Mouse (Mus musculus) heart, adult 8-10 months (tissue): ENCODE data around the gene Hdhd3. TPM values are rescaled to one million over a fixed set of nuclear protein-coding genes. Genes with fewer than 3 reads are reported as not detected.
A peak's percentile ranks its signal among the peaks of the same experiment; 100 is the strongest.

ENCODE experiments used
- DNase-seq: peaks from one replicate; pipeline ENCODE4 v3.0.0; 2022; ENCODE audit warnings: low spot score
- total RNA-seq, 4 experiments: library from RNA; stranded (reverse); gene quantifications; 2 replicates each; pipeline ENCODE4 v1.2.4; 2022

Gene Hdhd3
- 1 to 10 TPM; 4.7 to 6.9 (median 5.3) TPM for total RNA-seq

- no peak for DNase-seq
These were observed at the start of gene Hdhd3 for GRCm38 (mm10) chr4:62503374-62503970. TSS of gene Hdhd3 (minus strand) at chr4:62503467.

- DNase-seq: no peak
These were observed 48.7 kb upstream of the Hdhd3 start for GRCm38 (mm10) chr4:62551966-62552365.

- DNase-seq: no peak
These were observed 41.5 kb upstream of the Hdhd3 start for GRCm38 (mm10) chr4:62544801-62545200.

- no peak for DNase-seq
These were observed 40.5 kb upstream of the Hdhd3 start for GRCm38 (mm10) chr4:62543782-62544181.

- no peak for DNase-seq
These were observed 38.5 kb upstream of the Hdhd3 start for GRCm38 (mm10) chr4:62541802-62542201.

- DNase-seq: no peak
These were observed 30.5 kb upstream of the Hdhd3 start for GRCm38 (mm10) chr4:62533729-62534128.

- DNase-seq: no peak
These were observed 24.4 kb upstream of the Hdhd3 start for GRCm38 (mm10) chr4:62527655-62528054.

- DNase-seq: no peak
These were observed 23.0 kb upstream of the Hdhd3 start for GRCm38 (mm10) chr4:62526256-62526655.

- no peak for DNase-seq
These were observed 22.2 kb upstream of the Hdhd3 start for GRCm38 (mm10) chr4:62525489-62525811.

GRCm38 (mm10) chr4:62524651-62525488 is 21.6 kb upstream of the Hdhd3 start, which contains the start of the genes Pole3 and 4933430I17Rik:
TSS of gene Pole3 (minus strand) at chr4:62525068.
TSS of gene 4933430I17Rik (plus strand) at chr4:62525369.
- peak; percentile 96 for DNase-seq

- no peak for DNase-seq
These were observed 17.7 kb upstream of the Hdhd3 start for GRCm38 (mm10) chr4:62520892-62521400.

GRCm38 (mm10) chr4:62519849-62520233 is 16.6 kb upstream of the Hdhd3 start, which contains the start of gene Alad:
TSS of gene Alad (minus strand) at chr4:62519918.
- DNase-seq: peak; percentile 86

GRCm38 (mm10) chr4:62519122-62519848 is 16.0 kb upstream of the Hdhd3 start:
- no peak for DNase-seq

- no peak for DNase-seq
These were observed 15.3 kb upstream of the Hdhd3 start for GRCm38 (mm10) chr4:62518416-62519121.

- DNase-seq: no peak
These were observed 14.5 kb upstream of the Hdhd3 start for GRCm38 (mm10) chr4:62517538-62518415.

- no peak for DNase-seq
These were observed 13.8 kb upstream of the Hdhd3 start for GRCm38 (mm10) chr4:62517046-62517445.

GRCm38 (mm10) chr4:62516579-62516978 is 13.3 kb upstream of the Hdhd3 start:
- DNase-seq: no peak

GRCm38 (mm10) chr4:62516079-62516478 is 12.8 kb upstream of the Hdhd3 start:
- peak; percentile 72 for DNase-seq

- DNase-seq: no peak
These were observed 12.2 kb upstream of the Hdhd3 start for GRCm38 (mm10) chr4:62515490-62515889.

GRCm38 (mm10) chr4:62514995-62515394 is 11.7 kb upstream of the Hdhd3 start:
- DNase-seq: no peak
